Mouse (Mus musculus) forebrain, embryonic 13.5 days (tissue): ENCODE measurements around the gene Fbxo46. TPM values are rescaled to one million over a fixed set of nuclear protein-coding genes. Genes with fewer than 3 reads are reported as not detected.

ENCODE experiments used
- ATAC-seq: fragments of 200-750 bp; cut with Nextera tagmentation; 2 replicates; pipeline ENCODE4 v1.8.0; 2017
- H3K27ac ChIP-seq: fragments of 300-500 bp; sonication (generic); 2 replicates; pipeline ENCODE4 v1.5.1; 2015; ENCODE audit warnings: inconsistent platforms, mild to moderate bottlenecking, moderate library complexity
- H3K27me3 ChIP-seq: fragments of 300-500 bp; sonication (generic); 2 replicates; pipeline ENCODE4 v1.6.1; 2015; ENCODE audit warnings: mild to moderate bottlenecking, inconsistent platforms
- H3K36me3 ChIP-seq: fragments of 300-500 bp; sonication (generic); 2 replicates; pipeline ENCODE4 v1.6.1; 2015; ENCODE audit warnings: mild to moderate bottlenecking, inconsistent platforms; ENCODE audit not compliant: poor library complexity, severe bottlenecking
- H3K4me1 ChIP-seq: fragments of 300-500 bp; sonication (generic); 2 replicates; pipeline ENCODE4 v1.6.1; 2015; ENCODE audit warnings: inconsistent platforms
- H3K4me2 ChIP-seq: fragments of 300-500 bp; sonication (generic); 2 replicates; pipeline ENCODE4 v1.6.1; 2015; ENCODE audit warnings: inconsistent platforms, mild to moderate bottlenecking, moderate library complexity
- H3K4me3 ChIP-seq: fragments of 300-500 bp; sonication (generic); 2 replicates; pipeline ENCODE4 v1.5.1; 2015; ENCODE audit warnings: mild to moderate bottlenecking, inconsistent platforms
- H3K9ac ChIP-seq: fragments of 300-500 bp; sonication (generic); 2 replicates; pipeline ENCODE4 v1.6.1; 2015; ENCODE audit warnings: mild to moderate bottlenecking, inconsistent platforms
- H3K9me3 ChIP-seq: fragments of 300-500 bp; sonication (generic); replicated peaks from 2 replicates; pipeline ENCODE4 v1.6.1; 2016; ENCODE audit warnings: inconsistent platforms
- WGBS: fragments of 180-500 bp; shearing (Covaris S2); methylation state at CpG from one replicate; pipeline ENCODE4 v1.1.7; 2015; 5-methylcytosine and 5-hydroxymethylcytosine counted together
- polyA plus RNA-seq: library from polyadenylated mRNA; unstranded; fragments of >200 nt; fragmentation: Nextera tagmentation; extraction: Ambion mirVana; gene quantifications from 2 replicates; pipeline ENCODE4 v1.2.1, GENCODE M21; 2015

The Fbxo46 gene
- polyA plus RNA-seq, 1 experiment from 2014 or later: 19.1 TPM

DNA sequence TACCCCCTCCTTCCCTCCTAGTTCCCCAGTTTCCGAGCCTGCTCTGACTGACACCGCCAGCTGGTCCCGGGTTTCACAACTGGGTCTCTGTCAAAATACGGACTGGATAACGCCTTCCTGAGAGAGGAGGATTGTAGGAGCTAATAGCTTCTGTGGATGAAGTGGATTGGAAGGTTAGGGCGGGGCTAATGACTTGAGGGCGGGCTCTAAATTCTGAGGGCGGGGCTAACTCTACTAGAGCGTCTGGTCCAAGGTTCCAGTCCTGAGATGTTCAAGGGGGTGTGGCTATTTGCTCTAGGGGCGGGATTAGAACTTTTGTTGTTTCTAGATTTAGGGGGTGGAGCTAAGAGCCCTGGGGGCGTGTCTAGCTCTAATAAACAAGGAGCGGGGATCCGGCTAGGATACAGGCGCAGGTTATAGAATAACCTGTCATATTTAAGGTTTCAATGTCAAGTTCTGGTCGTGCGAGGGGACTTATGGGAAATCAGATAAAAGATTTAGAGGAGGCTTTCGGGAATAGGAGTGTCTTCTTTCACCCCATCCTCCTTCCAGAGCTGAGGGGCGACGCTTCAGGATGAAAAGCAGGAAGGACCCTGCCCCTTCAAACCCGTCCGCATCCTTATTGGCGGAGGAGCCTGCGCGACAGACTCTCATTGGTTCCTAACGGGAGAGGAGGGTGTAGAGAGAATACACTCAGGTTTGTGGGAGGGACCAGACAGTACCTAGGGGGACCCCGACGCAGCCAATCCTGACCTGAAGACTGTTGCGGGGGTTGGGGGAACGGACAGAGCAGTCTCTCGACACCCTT is 56.3 kb downstream of the Fbxo46 start, which contains the start of gene Eml2:
Gene Eml2 (plus strand): TSS at position 714 of the 808 bp plus-strand sequence.
- Histone ChIP-seq H3K27me3 (peaks cover 53% of the 10 kb centered on the region), H3K4me1 (peaks cover 43% of the 10 kb centered on the region), H3K27ac (peak within 1 kb of the TSS; percentile 52), H3K4me2 (peak within 1 kb of the TSS; percentile 72), H3K4me3 (peak within 1 kb of the TSS; percentile 56), H3K9me3 (no peaks in the 10 kb centered on the region; the same call in 1 of the 2 replicates), H3K36me3 (no peaks in the 10 kb centered on the region), H3K9ac (peak within 1 kb of the TSS; percentile 68)
- WGBS: under 1% methylated on average over 30 of the region's 30 CpGs
- ATAC-seq: peak; percentile 96

DNA sequence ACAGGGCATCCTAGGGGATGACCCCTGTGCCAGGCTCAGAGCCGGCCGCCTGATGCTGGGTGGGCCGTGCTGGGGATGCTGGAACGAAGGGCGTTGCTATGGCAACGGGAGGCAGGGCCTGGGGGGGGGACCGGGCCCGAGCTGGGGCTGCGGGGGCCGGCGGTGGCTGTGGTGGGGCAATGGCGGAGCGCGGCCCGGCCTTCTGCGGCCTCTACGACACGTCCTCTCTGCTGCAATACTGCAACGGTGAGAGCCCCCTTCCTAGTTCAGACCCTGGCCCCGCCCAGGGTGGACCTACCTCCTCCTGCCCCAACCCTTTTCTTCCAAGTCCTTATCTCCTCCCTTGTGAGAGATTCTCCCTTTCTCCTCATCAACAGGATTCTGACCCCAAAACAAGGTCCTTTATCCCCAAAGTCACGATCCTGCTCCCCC is 56.9 kb downstream of the Fbxo46 start:
- Histone ChIP-seq H3K27ac (peak overlapping the region; percentile 52), H3K9me3 (no peaks in the 10 kb centered on the region; the same call in 1 of the 2 replicates), H3K36me3 (no peaks in the 10 kb centered on the region), H3K4me3 (peak overlapping the region; percentile 56), H3K4me2 (peak overlapping the region; percentile 72), H3K4me1 (peaks cover 48% of the 10 kb centered on the region), H3K27me3 (peaks cover 55% of the 10 kb centered on the region), H3K9ac (peak overlapping the region; percentile 68)
- ATAC-seq: peak; percentile 37
- WGBS: 2% methylated on average over 21 of the region's 21 CpGs

DNA sequence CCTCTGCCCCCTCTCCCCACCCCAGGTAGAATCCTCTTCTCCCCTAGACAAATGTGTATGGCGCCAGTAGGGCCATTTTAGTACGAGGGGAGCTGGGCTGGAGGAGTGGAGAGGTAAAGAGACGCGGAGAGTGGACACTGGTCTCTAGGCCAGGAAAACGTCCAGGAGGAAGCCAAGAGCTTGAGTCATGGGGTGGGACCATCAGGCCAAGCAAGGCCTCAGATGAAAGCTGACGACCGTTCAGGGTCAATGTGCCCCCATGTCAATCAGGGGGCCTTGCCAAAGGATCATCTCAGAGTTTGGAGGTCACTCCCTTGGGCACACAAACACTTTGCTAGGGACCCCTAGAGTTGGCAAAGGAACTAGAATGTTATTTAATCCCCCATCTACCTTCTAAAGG is 57.6 kb downstream of the Fbxo46 start:
- WGBS: 71% methylated on average over 7 of the region's 7 CpGs
- Histone ChIP-seq H3K9me3 (no peaks in the 10 kb centered on the region; the same call in 1 of the 2 replicates), H3K9ac (peak overlapping the region; percentile 68), H3K4me3 (peak overlapping the region; percentile 56), H3K27me3 (peaks cover 55% of the 10 kb centered on the region), H3K27ac (no peak overlapping the region), H3K4me1 (peaks cover 48% of the 10 kb centered on the region), H3K36me3 (peaks cover 6% of the 10 kb centered on the region; the same call in 1 of the 2 replicates), H3K4me2 (peak overlapping the region; percentile 72)
- ATAC-seq: no peak

DNA sequence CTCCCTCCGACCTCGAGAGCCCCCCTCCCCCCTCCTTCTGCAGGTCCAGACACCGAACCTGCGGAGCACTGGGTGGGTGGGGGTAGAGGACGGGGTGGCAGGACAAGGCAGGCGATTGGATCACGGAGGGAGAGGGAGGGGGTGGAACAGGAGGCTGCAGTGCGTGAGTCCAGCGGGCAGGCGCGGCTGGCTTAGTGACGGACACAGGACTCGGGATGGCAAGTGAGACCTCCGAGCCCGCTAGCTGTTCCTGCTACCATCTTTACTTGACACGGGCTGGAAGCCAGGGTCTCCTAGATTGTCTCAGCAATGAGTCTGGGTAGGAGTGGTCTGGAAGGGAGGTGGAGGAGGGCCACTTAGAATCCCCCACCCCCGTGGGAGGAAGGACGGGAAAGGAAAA is 58.4 kb downstream of the Fbxo46 start:
- WGBS: 8% methylated on average over 17 of the region's 18 CpGs
- no peaks in the 10 kb centered on the region; the same call in 1 of the 2 replicates for H3K9me3 ChIP-seq
- no peak overlapping the region for H3K27ac ChIP-seq
- peak overlapping the region; percentile 56 for H3K4me3 ChIP-seq
- peak overlapping the region; percentile 72 for H3K4me2 ChIP-seq
- no peak for ATAC-seq
- peak overlapping the region; percentile 43 for H3K9ac ChIP-seq
- peaks cover 55% of the 10 kb centered on the region for H3K27me3 ChIP-seq
- peaks cover 12% of the 10 kb centered on the region; the same call in 1 of the 2 replicates for H3K36me3 ChIP-seq
- H3K4me1 ChIP-seq: peaks cover 40% of the 10 kb centered on the region

DNA sequence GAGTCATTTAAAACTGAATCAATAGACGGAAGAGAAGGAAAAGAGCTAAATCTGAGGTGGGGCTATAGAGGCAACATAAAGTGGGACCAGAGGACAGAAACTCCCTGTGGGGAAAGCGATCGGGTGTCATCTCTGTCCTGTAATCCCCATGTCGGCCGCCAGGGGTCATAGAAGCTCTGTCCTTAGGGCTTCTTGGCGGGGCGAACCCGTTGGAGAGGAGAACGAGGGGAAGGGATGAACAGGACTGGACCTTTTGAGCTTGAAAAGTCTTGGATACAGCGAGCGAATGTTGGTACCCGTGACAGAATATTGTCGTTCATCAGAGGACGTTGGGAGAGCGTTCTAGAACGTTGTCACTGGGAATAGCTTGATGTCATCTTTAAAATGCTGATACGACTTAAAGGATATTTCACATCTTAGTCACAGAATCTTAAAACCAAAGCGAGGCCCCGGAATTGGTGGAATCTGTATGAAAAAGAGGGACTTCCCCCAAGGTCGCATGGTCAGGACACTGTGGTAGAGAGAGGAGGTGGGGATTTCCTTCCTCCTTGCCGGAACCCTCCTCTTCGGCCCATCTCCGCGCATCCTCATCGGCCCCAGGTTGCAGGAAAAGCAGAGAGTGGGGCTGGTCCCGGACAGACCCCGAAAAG is 58.9 kb downstream of the Fbxo46 start:
- ATAC-seq: no peak
- Histone ChIP-seq H3K27ac (no peak overlapping the region), H3K9ac (no peak overlapping the region), H3K4me2 (peak overlapping the region; percentile 72), H3K9me3 (no peaks in the 10 kb centered on the region; the same call in 1 of the 2 replicates), H3K36me3 (peaks cover 15% of the 10 kb centered on the region; the same call in 1 of the 2 replicates), H3K27me3 (peaks cover 50% of the 10 kb centered on the region), H3K4me3 (peak overlapping the region; percentile 56), H3K4me1 (peaks cover 37% of the 10 kb centered on the region)
- WGBS: 3% methylated on average over 27 of the region's 27 CpGs

DNA sequence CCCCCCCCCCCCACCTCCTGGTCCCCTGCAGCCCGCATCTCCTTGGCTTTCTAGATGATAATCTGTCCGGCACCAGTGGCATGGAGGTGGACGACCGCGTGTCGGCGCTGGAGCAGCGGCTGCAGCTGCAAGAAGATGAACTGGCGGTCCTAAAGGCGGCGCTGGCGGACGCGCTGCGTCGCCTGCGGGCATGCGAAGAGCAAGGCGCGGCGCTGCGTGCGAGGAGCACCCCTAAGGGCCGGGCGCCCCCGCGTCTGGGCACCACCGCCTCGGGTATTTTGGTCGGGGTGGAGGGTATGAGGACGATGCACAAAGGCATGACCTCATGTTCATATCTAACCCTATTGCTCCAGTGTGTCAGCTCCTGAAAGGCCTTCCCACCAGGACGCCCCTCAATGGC is 59.5 kb downstream of the Fbxo46 start:
- no peaks in the 10 kb centered on the region; the same call in 1 of the 2 replicates for H3K9me3 ChIP-seq
- H3K4me1 ChIP-seq: peaks cover 43% of the 10 kb centered on the region
- H3K27me3 ChIP-seq: peaks cover 50% of the 10 kb centered on the region
- under 1% methylated on average over 31 of the region's 32 CpGs for WGBS
- no peak overlapping the region for H3K27ac ChIP-seq
- H3K4me3 ChIP-seq: peak overlapping the region; percentile 56
- H3K4me2 ChIP-seq: peak overlapping the region; percentile 72
- peaks cover 19% of the 10 kb centered on the region; the same call in 1 of the 2 replicates for H3K36me3 ChIP-seq
- peak overlapping the region; percentile 14 for H3K9ac ChIP-seq
- no peak for ATAC-seq

DNA sequence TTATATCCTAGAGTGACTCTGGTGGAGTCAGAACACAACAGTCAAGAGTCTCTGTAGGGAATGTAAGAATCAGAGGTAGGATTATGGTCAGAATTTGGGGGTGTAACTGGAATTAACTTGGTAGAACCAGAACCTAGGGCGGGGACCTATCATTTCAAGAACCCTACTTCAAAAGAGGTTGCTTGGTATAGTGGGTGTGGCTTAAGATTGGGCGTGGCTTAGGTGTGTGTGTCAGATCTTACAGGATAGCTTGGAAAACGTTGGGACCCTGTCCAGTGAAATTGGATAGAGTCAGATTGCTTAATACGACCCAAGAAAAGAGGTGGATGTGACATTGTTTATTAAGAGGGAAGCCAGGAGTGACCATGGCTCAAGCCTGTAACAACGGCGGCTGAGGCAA is 60.3 kb downstream of the Fbxo46 start:
- H3K9me3 ChIP-seq: no peaks in the 10 kb centered on the region; the same call in 1 of the 2 replicates
- ATAC-seq: no peak
- H3K9ac ChIP-seq: no peak overlapping the region
- H3K4me2 ChIP-seq: peak overlapping the region; percentile 72
- H3K27me3 ChIP-seq: peaks cover 50% of the 10 kb centered on the region
- H3K27ac ChIP-seq: no peak overlapping the region
- 45% methylated on average over 6 of the region's 6 CpGs for WGBS
- no peak overlapping the region for H3K4me3 ChIP-seq
- H3K36me3 ChIP-seq: peaks cover 19% of the 10 kb centered on the region; the same call in 1 of the 2 replicates
- H3K4me1 ChIP-seq: peaks cover 50% of the 10 kb centered on the region

DNA sequence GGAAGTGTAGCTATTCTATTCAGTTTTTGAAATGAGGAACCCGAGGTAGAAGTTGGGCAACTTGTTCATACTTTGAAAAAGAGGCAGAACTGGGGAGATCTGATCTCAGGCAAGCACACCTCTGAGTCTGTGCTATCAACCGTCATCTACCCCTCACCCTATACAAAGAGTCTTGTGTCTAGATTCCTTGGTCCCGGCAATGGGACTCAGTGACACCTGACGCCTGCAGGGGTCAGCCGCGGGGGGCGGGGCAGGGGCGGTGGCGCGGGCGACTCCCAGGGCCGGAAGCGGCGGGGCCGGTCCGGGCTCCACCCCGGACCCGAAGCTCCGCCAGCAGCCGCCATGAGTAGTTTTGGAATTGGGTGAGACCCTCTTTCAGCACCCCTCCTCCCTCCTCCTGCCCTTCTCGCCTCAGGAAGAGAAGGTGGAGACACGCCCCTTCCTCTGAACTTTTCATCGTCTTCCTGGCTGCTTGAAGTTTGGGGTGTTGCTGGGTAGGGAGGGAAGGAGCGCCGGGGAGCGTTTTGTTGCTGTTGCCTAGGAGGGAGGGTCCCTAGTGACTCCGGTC is 61.3 kb downstream of the Fbxo46 start:
- H3K9ac ChIP-seq: peak overlapping the region; percentile 65
- H3K4me1 ChIP-seq: peaks cover 60% of the 10 kb centered on the region
- peaks cover 20% of the 10 kb centered on the region for H3K36me3 ChIP-seq
- no peak overlapping the region for H3K27ac ChIP-seq
- no peaks in the 10 kb centered on the region; the same call in 1 of the 2 replicates for H3K9me3 ChIP-seq
- peaks cover 43% of the 10 kb centered on the region for H3K27me3 ChIP-seq
- 1% methylated on average over 20 of the region's 27 CpGs for WGBS
- peak overlapping the region; percentile 48 for H3K4me3 ChIP-seq
- peak overlapping the region; percentile 66 for H3K4me2 ChIP-seq
- no peak for ATAC-seq

DNA sequence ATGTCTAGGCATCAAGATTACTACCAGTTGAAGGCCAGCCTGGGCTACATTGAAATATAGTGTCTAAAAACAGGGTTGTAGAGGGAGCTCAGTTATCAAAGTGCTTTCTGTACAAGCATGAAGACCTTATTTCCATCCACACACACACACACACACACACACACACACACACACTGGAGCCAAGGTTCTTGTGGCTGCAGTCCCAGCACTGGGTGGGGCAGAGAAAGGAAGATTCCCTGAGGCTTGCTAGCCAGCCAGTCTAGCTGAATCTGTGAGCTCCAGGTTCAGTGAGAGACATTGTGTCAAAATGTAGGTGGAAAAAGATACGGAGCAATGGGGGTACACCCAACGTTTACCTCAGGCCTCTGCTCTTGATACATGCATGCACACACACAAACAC is 64.6 kb downstream of the Fbxo46 start:
- no peaks in the 10 kb centered on the region for H3K9me3 ChIP-seq
- no peak overlapping the region for H3K4me3 ChIP-seq
- H3K4me2 ChIP-seq: peak overlapping the region; percentile 46; the same call in 1 of the 2 replicates
- peaks cover 15% of the 10 kb centered on the region for H3K27me3 ChIP-seq
- H3K36me3 ChIP-seq: peaks cover 37% of the 10 kb centered on the region
- H3K9ac ChIP-seq: 0 out of 2 replicates have a peak overlapping the region, but pooled peaks have one; percentile 43
- H3K27ac ChIP-seq: peak overlapping the region; percentile 90
- WGBS: 72% methylated on average over 2 of the region's 2 CpGs
- peaks cover 45% of the 10 kb centered on the region for H3K4me1 ChIP-seq
- 0 out of 2 replicates have a peak, but pooled peaks have one; percentile 6 for ATAC-seq

DNA sequence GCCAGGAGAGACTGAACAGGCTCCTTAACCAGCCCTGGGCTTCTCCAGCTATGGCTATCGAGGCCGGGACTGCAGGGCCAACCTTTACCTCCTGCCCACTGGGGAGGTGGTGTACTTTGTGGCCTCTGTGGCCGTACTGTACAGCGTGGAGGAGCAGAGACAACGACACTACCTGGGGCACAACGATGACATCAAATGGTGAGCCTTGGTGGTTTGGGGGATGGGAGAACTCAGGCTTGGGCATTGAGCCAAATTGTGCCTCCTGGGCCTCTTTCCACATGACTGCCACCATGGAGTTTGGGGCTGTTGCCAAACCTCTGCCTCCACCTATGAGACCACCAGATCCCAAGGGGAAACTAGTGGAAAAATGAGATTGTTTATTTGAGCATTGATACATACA is 65.1 kb downstream of the Fbxo46 start:
- WGBS: 45% methylated on average over 6 of the region's 6 CpGs
- peak; percentile 58; the same call in 1 of the 2 replicates for ATAC-seq
- H3K4me3 ChIP-seq: no peak overlapping the region
- H3K36me3 ChIP-seq: peaks cover 38% of the 10 kb centered on the region
- H3K27ac ChIP-seq: peak overlapping the region; percentile 90
- peak overlapping the region; percentile 46 for H3K4me2 ChIP-seq
- no peaks in the 10 kb centered on the region for H3K9me3 ChIP-seq
- H3K9ac ChIP-seq: peak overlapping the region; percentile 43; the same call in 1 of the 2 replicates
- peaks cover 40% of the 10 kb centered on the region for H3K4me1 ChIP-seq
- peaks cover 10% of the 10 kb centered on the region for H3K27me3 ChIP-seq
